Mouse (Mus musculus): ENCODE measurements at regions not wholly inside any gene's neighbourhood (a gene's known extent, or its start where the extent isn't known, plus 50 kb on each side); places are given as distances from the start of the nearest gene placed in this dataset.

- DNase-seq, result no peak
Measured at GRCm38 (mm10) chr3:139135371-139135770, 60.4 kb upstream of the Rap1gds1 start.

GRCm38 (mm10) chr3:139136044-139136443 lies 61.0 kb upstream of the Rap1gds1 start:
- no peak for DNase-seq

- peak; percentile 10 for DNase-seq
Measured at GRCm38 (mm10) chr3:139152654-139153053, 52.8 kb upstream of the Stpg2 start.

GRCm38 (mm10) chr3:139154294-139154693 lies 51.2 kb upstream of the Stpg2 start:
- no peak for DNase-seq

All from layer of hippocampus, adult 9-11 months (tissue).